Mouse (Mus musculus): ENCODE results near the gene Ccdc194.
A peak's percentile ranks its signal among the peaks of the same experiment; 100 is the strongest.

Ccdc194 gene

GRCm38 (mm10) chr8:71525226-71526050 lies at the start of gene Ccdc194:
Gene Ccdc194, minus strand, starts transcription at chr8:71525711.
- DNase-seq = no peak

DNA sequence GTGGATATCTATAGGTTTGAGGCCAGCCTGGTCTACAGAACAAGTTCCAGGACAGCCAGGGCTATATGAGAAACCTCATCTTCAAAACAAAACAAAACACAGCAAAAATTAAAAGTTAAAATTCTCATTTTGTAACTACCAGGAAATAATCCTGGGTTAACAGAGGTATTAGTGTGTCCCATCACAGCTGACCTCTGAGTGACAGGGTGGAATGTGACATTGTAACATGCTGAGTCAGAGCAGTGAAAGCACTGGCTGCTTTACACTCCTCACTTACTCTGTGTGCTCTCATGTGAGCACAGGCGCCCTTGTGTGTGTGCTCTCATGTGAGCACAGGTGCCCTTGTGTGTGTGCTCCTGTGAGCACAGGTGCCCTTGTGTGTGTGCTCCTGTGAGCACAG lies 49.5 kb upstream of the Ccdc194 start:
- no peak for DNase-seq

- peak in 1 of 2 experiments; percentile 13 for DNase-seq
These were observed 48.9 kb upstream of the Ccdc194 start for GRCm38 (mm10) chr8:71574426-71574825.

GRCm38 (mm10) chr8:71572847-71573633 lies 47.5 kb upstream of the Ccdc194 start:
- peak; percentile 59 to 68 for DNase-seq

GRCm38 (mm10) chr8:71572077-71572476 lies 46.6 kb upstream of the Ccdc194 start:
- DNase-seq = peak; percentile 36

DNA sequence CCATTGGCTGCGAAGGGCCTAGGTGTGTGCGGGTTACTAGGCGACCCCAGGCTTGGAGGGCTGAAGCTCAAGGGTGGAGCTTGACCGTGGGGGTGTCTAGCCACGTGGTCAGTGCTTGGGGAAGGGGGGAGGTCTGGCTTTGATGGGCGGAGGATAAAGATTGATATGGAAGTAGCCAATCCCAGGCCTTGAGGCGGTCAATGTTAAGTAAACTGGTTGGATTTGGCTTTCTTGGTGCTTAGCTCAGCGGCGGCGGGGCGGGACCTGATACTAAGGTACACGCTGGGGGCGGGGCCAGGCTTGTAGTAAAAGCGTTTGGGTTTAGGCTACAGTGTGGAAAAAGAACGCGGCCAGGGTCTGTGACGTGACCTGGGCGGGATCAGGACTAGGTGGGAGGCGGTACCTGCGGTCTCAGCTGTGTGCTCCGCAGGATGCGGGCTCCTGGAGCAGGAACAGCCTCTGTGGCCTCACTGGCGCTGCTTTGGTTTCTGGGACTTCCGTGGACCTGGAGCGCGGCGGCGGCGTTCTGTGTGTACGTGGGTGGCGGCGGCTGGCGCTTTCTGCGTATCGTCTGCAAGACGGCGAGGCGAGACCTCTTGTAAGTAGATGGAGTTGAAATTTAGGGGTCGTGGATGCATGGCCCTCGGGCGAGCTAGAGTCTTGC lies 44.9 kb upstream of the Ccdc194 start:
- peak; percentile 97 to 98 for DNase-seq

DNA sequence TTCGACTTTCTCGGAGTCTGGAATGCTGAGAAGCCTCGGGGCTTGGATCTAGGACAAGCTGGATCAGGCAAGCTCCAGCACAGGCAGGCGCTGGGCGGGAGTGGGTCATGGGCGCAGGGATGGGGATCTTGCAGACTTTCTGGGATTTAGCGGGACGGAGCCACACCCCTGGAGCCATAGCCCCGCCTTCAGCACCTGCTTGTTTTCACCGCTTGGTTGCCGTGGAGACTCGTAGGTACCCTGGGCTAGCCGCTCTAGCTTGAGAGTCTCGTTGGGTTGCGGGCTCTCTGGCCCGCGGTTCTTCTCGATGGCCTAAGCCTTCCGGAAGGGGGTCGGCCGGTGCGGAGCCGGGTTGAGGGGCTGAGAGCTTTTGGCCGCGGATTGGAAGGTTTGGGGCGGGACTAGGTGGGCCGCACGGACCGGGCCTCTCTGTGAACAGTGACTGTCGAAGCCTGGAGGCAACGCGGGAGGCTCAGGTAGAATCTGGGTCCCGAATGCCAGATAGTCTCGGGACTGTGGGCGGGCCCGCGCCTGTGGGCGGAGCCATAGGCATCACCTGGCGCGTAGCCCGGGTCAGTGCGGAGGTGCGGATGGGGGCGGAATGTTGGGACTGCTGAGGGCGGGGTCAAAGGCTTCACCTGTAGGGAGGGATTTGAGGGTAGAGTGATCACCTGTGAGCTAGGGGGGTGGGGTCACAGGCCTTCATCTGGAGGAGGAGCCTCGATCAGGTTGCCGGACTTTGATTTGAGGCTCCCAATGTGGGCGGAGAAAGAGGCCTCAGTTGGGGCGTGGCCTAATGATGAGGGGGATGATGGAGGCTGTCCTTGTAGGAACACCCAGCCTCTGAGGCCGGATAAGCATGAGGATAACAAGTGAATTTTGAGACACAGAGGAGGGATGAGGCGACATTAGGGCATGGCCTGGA lies 44.1 kb upstream of the Ccdc194 start:
- peak; percentile 92 to 93 for DNase-seq

DNA sequence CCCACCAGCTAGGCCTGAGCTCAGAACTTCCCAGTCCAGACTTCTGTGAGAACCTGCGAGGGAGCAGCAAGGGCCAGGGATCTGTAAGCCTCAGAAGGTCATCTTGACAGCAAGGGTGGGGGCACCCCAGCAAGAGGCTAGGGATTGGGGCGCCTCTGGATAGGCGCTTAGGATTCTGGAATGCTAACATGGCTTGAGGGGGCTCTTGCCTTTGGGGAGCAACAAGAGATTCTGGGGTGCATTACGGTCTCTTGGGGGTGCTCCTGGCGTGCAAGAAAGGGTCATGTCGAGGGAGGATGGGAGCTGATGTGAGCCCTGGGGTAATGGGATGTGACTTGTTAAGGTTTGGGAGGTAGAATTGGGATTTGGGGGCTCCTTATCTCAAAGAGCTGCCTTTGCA lies 43.4 kb upstream of the Ccdc194 start:
- DNase-seq = peak in 1 of 2 experiments; percentile 15

- peak; percentile 49 to 58 for DNase-seq
These were observed 43.0 kb upstream of the Ccdc194 start, which contains the start of gene Slc27a1 for GRCm38 (mm10) chr8:71568387-71568937. Gene Slc27a1, plus strand, starts transcription at chr8:71568882.

GRCm38 (mm10) chr8:71567587-71567986 lies 42.1 kb upstream of the Ccdc194 start:
- no peak for DNase-seq

GRCm38 (mm10) chr8:71566501-71566900 lies 41.0 kb upstream of the Ccdc194 start, which contains the start of gene Nxnl1:
Gene Nxnl1, minus strand, starts transcription at chr8:71566601.
- no peak for DNase-seq

DNA sequence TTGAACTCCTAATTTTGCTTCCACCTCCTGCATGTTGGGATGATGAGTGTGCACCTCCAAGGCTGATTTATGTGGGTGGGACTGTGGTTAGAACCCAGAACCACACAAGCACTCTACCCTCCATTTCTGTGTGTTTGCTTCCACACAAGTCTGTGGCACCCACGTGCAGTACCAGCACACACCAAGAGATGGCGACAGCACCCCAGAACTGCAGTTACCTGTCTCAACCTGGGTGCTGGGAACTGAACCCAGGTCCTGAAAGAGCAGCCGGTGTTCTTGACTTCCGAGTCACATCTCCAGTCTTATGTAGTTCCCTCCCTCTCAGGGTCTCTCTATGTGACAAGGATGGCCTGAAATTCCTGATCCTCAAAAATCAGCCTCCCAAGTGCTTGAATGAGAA lies 38.5 kb upstream of the Ccdc194 start:
- no peak for DNase-seq

DNA sequence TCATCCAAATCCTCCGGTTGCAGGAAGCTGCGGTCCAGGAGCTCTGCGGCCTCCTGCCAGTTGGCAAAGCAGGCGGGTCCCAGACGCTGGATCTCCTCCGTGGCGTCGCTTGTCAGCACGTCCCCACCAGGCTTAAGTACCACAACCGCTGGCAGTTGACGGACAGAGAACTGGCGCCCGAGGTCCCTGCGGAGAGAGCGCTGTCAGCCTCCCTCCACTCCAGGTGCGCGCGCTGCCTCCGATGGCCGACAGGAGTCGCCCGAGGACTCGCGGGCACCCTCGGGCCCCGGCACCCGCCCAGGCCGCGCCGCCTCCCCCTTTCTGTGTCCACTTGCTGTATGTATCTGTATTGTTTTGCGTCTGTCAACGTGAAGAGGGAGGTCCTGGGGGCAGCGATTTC lies 37.2 kb upstream of the Ccdc194 start:
- DNase-seq = peak; percentile 78 to 83

- DNase-seq = peak; percentile 66
These were observed 35.9 kb upstream of the Ccdc194 start for GRCm38 (mm10) chr8:71561401-71561800.

- DNase-seq = no peak
These were observed 35.3 kb upstream of the Ccdc194 start for GRCm38 (mm10) chr8:71560765-71561164.

- no peak for DNase-seq
These were observed 34.6 kb upstream of the Ccdc194 start for GRCm38 (mm10) chr8:71560071-71560470.

GRCm38 (mm10) chr8:71558958-71559690 lies 33.6 kb upstream of the Ccdc194 start:
- DNase-seq = no peak

- no peak for DNase-seq
These were observed 32.8 kb upstream of the Ccdc194 start, which contains the start of gene Tmem221 for GRCm38 (mm10) chr8:71558071-71558957. Gene Tmem221, minus strand, starts transcription at chr8:71558871.

DNA sequence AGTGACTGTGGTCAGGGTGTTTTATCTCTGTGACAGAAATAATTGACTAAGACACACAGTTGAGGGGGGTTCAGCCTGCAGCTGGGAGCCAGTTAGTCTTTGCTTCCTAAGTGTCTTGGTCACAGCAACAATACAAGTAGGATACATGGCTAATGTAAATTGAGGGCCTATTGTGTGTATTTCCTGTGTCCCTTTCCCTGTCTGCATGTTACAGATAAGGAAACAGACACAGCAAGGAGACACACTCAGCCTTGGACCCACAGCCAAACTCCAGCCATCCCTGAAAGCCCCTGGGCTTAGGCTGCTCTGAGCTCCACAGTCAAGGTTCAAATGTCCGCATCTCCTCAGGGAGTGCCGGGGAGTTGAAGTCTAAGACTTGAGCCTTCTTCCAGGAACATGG lies 29.1 kb upstream of the Ccdc194 start:
- DNase-seq = no peak

GRCm38 (mm10) chr8:71554001-71554400 lies 28.5 kb upstream of the Ccdc194 start:
- DNase-seq = no peak
